Mouse (Mus musculus) midbrain, embryonic 14.5 days (tissue): ENCODE data around the gene Ctnnal1. TPM values are rescaled to one million over a fixed set of nuclear protein-coding genes. Genes with fewer than 3 reads are reported as not detected.

Experiments
- ATAC-seq: fragments of 200-750 bp; cut with Nextera tagmentation; 2 replicates; pipeline ENCODE4 v1.8.0; 2017; ENCODE audit warnings: moderate number of reproducible peaks, moderate library complexity; ENCODE audit not compliant: low FRiP score, low TSS enrichment
- DNase-seq: peaks from one replicate; pipeline ENCODE4 v3.0.0-alpha.2; 2015
- H3K27ac ChIP-seq: fragments of 300-500 bp; sonication (generic); replicated peaks from 2 replicates; pipeline ENCODE4 v1.5.1; 2014; ENCODE audit warnings: mild to moderate bottlenecking, low read depth, low read length, moderate library complexity
- H3K27me3 ChIP-seq: fragments of 300-500 bp; sonication (generic); 2 replicates; pipeline ENCODE4 v1.6.1; 2014; ENCODE audit warnings: low read length, control low read depth, mixed read lengths; ENCODE audit not compliant: control insufficient read depth, insufficient read depth
- H3K36me3 ChIP-seq: fragments of 300-500 bp; sonication (generic); 2 replicates; pipeline ENCODE4 v1.6.1; 2014; ENCODE audit warnings: low read length, control low read depth; ENCODE audit not compliant: control insufficient read depth, insufficient read depth
- H3K4me1 ChIP-seq: fragments of 300-500 bp; sonication (generic); 2 replicates; pipeline ENCODE4 v1.6.1; 2014; ENCODE audit warnings: mild to moderate bottlenecking, antibody characterized with exemption, low read length, control low read depth; ENCODE audit not compliant: control insufficient read depth, insufficient read depth
- H3K4me2 ChIP-seq: fragments of 300-500 bp; sonication (generic); 2 replicates; pipeline ENCODE4 v1.6.1; 2014; ENCODE audit warnings: mild to moderate bottlenecking, low read length, moderate library complexity
- H3K4me3 ChIP-seq: fragments of 300-500 bp; sonication (generic); replicated peaks from 2 replicates; pipeline ENCODE4 v1.5.1; 2014; ENCODE audit warnings: low read depth, low read length
- H3K9ac ChIP-seq: fragments of 300-500 bp; sonication (generic); replicated peaks from 2 replicates; pipeline ENCODE4 v1.6.1; 2014; ENCODE audit warnings: mild to moderate bottlenecking, low read length, moderate library complexity
- H3K9me3 ChIP-seq: fragments of 300-500 bp; sonication (generic); 2 replicates; pipeline ENCODE4 v1.6.1; 2016; ENCODE audit warnings: low read length, control low read depth, mixed read lengths; ENCODE audit not compliant: control insufficient read depth
- WGBS: fragments of 180-500 bp; shearing (Covaris S2); extraction: QIAGEN DNeasy Blood & Tissue Kit; methylation state at CpG from one replicate; pipeline ENCODE4 v1.1.7; 2014; 5-methylcytosine and 5-hydroxymethylcytosine counted together
- microRNA counts: library from miRNA; unstranded; fragments of <30 nt; microRNA quantifications from one replicate; lab custom pipeline; 2016
- microRNA-seq: library from miRNA; unstranded; fragments of <30 nt; microRNA quantifications from one replicate; pipeline ENCODE4, GENCODE M21; 2016
- polyA plus RNA-seq: library from polyadenylated mRNA; unstranded; fragments of >200 nt; fragmentation: Nextera tagmentation; extraction: Ambion mirVana; gene quantifications from 2 replicates; pipeline ENCODE4 v1.2.1, GENCODE M21; 2014

The Ctnnal1 gene
- polyA plus RNA-seq, 1 experiment from 2014 or later = 13.0 TPM

DNA sequence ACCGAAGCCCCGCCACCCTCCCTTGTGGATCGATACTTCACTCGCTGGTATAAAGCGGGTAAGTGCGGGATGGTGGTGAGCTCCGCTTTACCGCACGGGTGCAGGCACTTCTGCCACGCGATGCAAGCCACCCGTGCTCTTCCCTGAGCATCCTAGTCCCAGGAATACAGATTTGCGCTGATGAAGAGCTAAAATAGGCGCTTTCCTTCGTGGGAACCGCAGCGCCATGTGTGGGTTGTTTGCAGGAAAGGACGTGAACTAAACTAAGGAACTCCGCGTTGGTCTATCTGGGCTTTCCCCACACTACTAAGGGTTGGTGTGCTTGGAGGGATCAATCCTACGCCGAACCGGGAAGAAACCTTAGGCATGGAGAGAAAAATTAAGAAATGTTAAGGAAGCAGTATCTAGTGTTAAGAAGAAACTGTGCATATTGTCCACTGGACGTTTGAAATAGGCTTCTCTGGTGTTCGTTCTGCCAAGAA lies 62.3 kb downstream of the Ctnnal1 start:
- peak overlapping the region; percentile 94 for H3K4me3 ChIP-seq
- H3K27me3 ChIP-seq = no peaks in the 10 kb centered on the region
- H3K36me3 ChIP-seq = peaks cover 51% of the 10 kb centered on the region
- 3% methylated on average over 25 of the region's 25 CpGs for WGBS
- ATAC-seq (no peak; the same call in 1 of the 2 replicates), DNase-seq (no peak)
- peak overlapping the region; percentile 91 for H3K27ac ChIP-seq
- peaks cover 19% of the 10 kb centered on the region for H3K4me1 ChIP-seq
- H3K9me3 ChIP-seq = no peaks in the 10 kb centered on the region
- H3K4me2 ChIP-seq = peak overlapping the region; percentile 62
- peak overlapping the region; percentile 78 for H3K9ac ChIP-seq

DNA sequence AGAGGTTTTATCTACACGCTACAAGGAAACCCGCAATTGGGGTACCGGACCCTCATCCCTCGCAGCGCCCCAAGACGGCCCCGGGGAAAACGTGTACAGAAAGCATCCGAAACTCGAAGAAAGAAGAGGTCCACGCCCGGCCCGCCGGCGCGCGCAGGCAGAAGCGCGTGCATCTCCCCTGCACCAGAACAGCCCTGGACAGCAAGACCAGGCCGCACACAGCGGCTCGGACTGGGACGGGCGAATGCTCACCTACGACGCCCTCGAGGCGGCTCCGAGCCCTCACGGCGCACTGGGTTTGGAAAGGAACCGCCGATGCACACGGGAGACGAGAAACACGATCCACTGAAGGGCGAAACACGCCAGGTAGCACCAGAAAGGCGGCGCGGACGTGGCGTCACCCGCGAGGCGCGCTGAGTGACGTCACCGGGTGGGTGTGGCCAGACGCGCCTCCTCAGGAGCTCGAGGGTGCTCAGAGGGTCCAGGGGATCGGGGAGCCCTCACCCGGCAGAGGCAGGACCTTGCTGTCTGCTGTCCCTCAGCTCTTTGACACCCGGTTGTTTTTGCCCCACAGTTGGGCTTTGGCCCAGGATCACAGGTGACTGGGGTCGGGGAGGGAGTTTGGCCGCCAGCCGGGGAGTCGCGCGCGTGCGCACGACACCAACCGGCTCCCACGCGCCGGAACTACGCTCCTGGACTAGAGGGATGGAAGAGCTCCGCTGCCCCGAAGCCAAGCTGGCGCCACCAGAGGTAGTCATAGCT lies 62.9 kb downstream of the Ctnnal1 start, which contains the start of the genes Elp1 and Fam206a:
TSS of gene Elp1 (minus strand) at position 425 of the 762 bp plus-strand sequence.
TSS of gene Fam206a (plus strand) at position 439 of the 762 bp plus-strand sequence.
- Histone ChIP-seq H3K4me3 (peak within 1 kb of the TSS; percentile 94), H3K27ac (peak within 1 kb of the TSS; percentile 91), H3K4me2 (peak within 1 kb of the TSS; percentile 62), H3K9ac (peak within 1 kb of the TSS; percentile 78), H3K4me1 (peaks cover 19% of the 10 kb centered on the region), H3K9me3 (no peaks in the 10 kb centered on the region), H3K36me3 (peaks cover 51% of the 10 kb centered on the region), H3K27me3 (no peaks in the 10 kb centered on the region)
- WGBS = under 1% methylated on average over 72 of the region's 72 CpGs
- ATAC-seq (peak; percentile 98), DNase-seq (peak; percentile 96)

DNA sequence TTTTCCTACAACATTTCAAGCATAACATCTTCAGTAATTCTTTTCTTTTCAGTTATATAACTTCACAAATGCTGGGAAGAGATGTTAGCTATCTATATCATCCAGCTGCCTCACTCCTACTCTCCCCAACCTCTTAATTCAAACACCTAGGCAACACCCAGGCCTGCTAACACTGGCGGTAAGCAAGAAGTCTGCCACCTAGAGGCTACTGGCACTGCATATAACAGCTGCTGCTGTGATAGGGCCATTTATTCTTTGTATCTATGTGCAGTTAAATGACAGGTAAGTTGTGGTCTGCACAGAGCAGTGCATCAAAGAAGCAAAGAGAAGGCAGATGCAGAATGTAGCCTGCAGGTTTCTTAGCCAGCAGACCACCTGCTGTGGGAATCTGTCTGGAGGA lies 73.6 kb downstream of the Ctnnal1 start:
- WGBS = 42% methylated on average over 1 of the region's 1 CpGs
- DNase-seq = peak; percentile 62
- ATAC-seq = no peak

DNA sequence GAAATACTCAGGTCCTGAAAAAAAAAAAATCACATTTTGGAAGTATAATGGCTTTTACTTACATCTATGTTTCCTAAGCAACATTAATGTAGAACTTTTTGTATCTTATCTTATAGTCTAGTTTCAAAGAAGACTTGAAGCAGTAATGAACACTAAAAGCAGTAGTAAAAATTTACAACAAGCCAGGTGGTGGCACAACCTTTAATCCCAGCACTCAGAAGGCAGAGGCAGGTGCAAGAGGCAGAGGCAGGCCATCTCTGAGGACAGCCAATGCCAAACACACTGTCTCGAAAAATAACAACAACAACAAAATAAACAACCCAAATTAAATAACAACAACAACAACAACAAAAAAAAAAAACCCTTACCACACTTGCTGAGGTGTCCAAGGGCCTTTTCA lies 93.9 kb downstream of the Ctnnal1 start:
- Histone ChIP-seq H3K9ac (no peak overlapping the region), H3K27ac (no peak overlapping the region), H3K4me2 (no peak overlapping the region), H3K4me3 (no peak overlapping the region), H3K9me3 (no peaks in the 10 kb centered on the region), H3K27me3 (no peaks in the 10 kb centered on the region), H3K36me3 (peaks cover 92% of the 10 kb centered on the region), H3K4me1 (no peaks in the 10 kb centered on the region)
- DNase-seq (no peak), ATAC-seq (no peak)
- WGBS = 76% methylated on average over 1 of the region's 1 CpGs

More for the DNA sequence above, 73.6 kb downstream of the Ctnnal1 start:
- Histone ChIP-seq H3K27ac (no peak overlapping the region), H3K9me3 (no peaks in the 10 kb centered on the region), H3K36me3 (peaks cover 94% of the 10 kb centered on the region), H3K4me2 (no peak overlapping the region), H3K4me1 (no peaks in the 10 kb centered on the region), H3K9ac (no peak overlapping the region), H3K4me3 (no peak overlapping the region), H3K27me3 (no peaks in the 10 kb centered on the region)

DNA sequence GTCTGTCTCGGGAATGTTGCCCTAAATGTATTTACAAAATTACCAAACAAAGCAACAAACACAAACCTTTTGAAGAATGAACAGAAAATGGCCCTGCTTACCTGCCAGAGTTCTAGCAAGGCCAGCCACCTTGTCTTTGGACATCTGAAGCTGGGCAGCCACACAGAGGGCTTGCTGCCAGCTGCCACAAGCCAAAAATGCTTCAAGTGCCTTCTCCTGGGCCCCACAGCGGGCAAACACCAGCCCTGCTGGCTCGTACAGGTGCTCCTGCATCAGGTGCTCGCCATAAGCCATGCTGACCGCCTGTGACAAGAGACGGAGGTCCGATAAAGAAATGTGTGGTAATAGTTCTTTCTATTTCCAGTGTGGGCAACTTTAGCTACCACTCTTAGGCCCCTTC lies 96.1 kb downstream of the Ctnnal1 start:
- Histone ChIP-seq H3K4me1 (no peaks in the 10 kb centered on the region), H3K4me3 (no peak overlapping the region), H3K9ac (no peak overlapping the region), H3K4me2 (no peak overlapping the region), H3K36me3 (peaks cover 96% of the 10 kb centered on the region), H3K9me3 (no peaks in the 10 kb centered on the region), H3K27me3 (no peaks in the 10 kb centered on the region), H3K27ac (no peak overlapping the region)
- DNase-seq (no peak), ATAC-seq (no peak)
- 96% methylated on average over 7 of the region's 7 CpGs for WGBS

DNA sequence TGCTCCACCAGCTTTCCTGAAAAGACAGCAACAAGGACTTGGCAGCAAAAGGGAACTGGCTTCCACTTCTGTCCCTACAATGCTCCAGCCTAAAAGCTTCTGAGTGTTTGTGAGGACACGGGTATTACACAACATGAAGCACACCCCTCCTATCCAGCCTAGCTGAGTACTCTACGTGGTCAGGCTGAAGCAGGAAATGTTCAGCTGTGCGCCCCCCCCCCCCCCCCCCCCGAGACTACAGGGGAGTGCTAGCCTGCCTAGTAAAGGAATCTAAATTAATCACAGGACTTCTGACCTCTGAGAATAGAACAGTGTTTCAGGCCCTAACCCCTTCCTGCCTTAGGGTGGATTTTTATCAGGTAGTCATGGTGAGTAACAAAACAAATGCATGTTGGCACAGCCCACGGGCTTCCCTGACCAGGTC lies 97.1 kb downstream of the Ctnnal1 start:
- Histone ChIP-seq H3K27me3 (no peaks in the 10 kb centered on the region), H3K9me3 (no peaks in the 10 kb centered on the region), H3K27ac (no peak overlapping the region), H3K9ac (no peak overlapping the region), H3K4me1 (no peaks in the 10 kb centered on the region), H3K4me3 (no peak overlapping the region), H3K36me3 (peaks cover 96% of the 10 kb centered on the region), H3K4me2 (no peak overlapping the region)
- DNase-seq (no peak), ATAC-seq (no peak)
- WGBS = 87% methylated on average over 5 of the region's 5 CpGs

MicroRNA genes within 50 kb of the gene (microRNA counts, 519-probe panel; counts per million panel counts)
- 5,334 counts per million, percentile 58 among the panel's probes with 10 or more counts for microRNA mmu-miR-32 (lab: Ali Mortazavi, UCI)

Small RNA genes within 50 kb of the gene (microRNA-seq; reads per million reads assigned to microRNA genes)
- 290 reads per million, percentile 66 among the genes with 10 or more reads in this experiment for gene Mir32

Other genes starting within 250 kb of the Ctnnal1 start
- not detected in 2 replicates for gene Gm26657, start 125.1 kb downstream of the Ctnnal1 start, polyA plus RNA-seq
- not detected in 2 replicates for gene Actl7b, start 123.7 kb downstream of the Ctnnal1 start, polyA plus RNA-seq
- gene Actl7a, start 121.8 kb downstream of the Ctnnal1 start, polyA plus RNA-seq = not detected in 2 replicates
- gene Elp1, start 62.9 kb downstream of the Ctnnal1 start, polyA plus RNA-seq = 69.1 and 90.2 TPM in 2 replicates
- gene Fam206a, start 62.8 kb downstream of the Ctnnal1 start, polyA plus RNA-seq = 13.7 and 17.4 TPM in 2 replicates
- gene Tmem245, start 82.2 kb upstream of the Ctnnal1 start, polyA plus RNA-seq = 9.2 and 10.1 TPM in 2 replicates
- 21.3 and 24.3 TPM in 2 replicates for gene Frrs1l, start 125.2 kb upstream of the Ctnnal1 start, polyA plus RNA-seq